Mouse (Mus musculus) cerebellum, adult 2 months (tissue): ENCODE data around the gene Gm11114. TPM values are rescaled to one million over a fixed set of nuclear protein-coding genes. Genes with fewer than 3 reads are reported as not detected.

Source experiments
- DNase-seq, 2 experiments: peaks; one replicate each; pipeline ENCODE4 v3.0.0; 2021
- H3K27ac ChIP-seq: fragments of 200-500 bp; 2 replicates; pipeline ENCODE4 v1.5.1; 2012; ENCODE audit warnings: low read length, control low read depth, inconsistent platforms; ENCODE audit not compliant: insufficient read depth
- H3K27me3 ChIP-seq: fragments of 200-500 bp; 2 replicates; pipeline ENCODE4 v1.6.1; 2012; ENCODE audit warnings: inconsistent platforms, mild to moderate bottlenecking, low read length, moderate library complexity; ENCODE audit not compliant: control insufficient read depth, insufficient read depth
- H3K4me1 ChIP-seq: fragments of 200-500 bp; 2 replicates; pipeline ENCODE4 v1.6.1; 2011; ENCODE audit warnings: low read length; ENCODE audit not compliant: control insufficient read depth, insufficient read depth
- H3K4me3 ChIP-seq: fragments of 200-500 bp; replicated peaks from 2 replicates; pipeline ENCODE3; 2011; ENCODE audit warnings: mild to moderate bottlenecking, low read depth, low read length, control low read depth; ENCODE audit not compliant: insufficient read depth
- CTCF ChIP-seq: fragments of 200-500 bp; IDR thresholded peaks from 2 replicates; pipeline ENCODE4 v1.5.1; 2011; ENCODE audit warnings: low read depth, mild to moderate bottlenecking, control low read depth, low read length, moderate library complexity, borderline replicate concordance; ENCODE audit not compliant: insufficient read depth
- POLR2A ChIP-seq: fragments of 200-500 bp; IDR thresholded peaks from 2 replicates; pipeline ENCODE4 v1.6.1; 2011; ENCODE audit warnings: low read length, control low read depth, borderline replicate concordance; ENCODE audit not compliant: insufficient read depth
- WGBS: fragments of 180-500 bp; shearing (Covaris S2); methylation state at CpG from one replicate; pipeline ENCODE4 v1.1.7; 2018; 5-methylcytosine and 5-hydroxymethylcytosine counted together
- polyA plus RNA-seq: library from polyadenylated mRNA; depleted of rRNA; stranded (reverse); fragments of >200 nt; gene quantifications from 2 replicates; pipeline ENCODE4 v1.2.3, GENCODE M21; 2012; rRNA removed

Gene Gm11114
- not detected in 2 replicates for polyA plus RNA-seq

GRCm38 (mm10) chr9:85312473-85312872 is at the start of gene Gm11114:
Gm11114 (plus strand) TSS chr9:85312773.
- DNase-seq = no peak
- Histone ChIP-seq H3K4me1 (no peaks in the 10 kb centered on the region), H3K27ac (no peak within 1 kb of the TSS), H3K4me3 (no peak within 1 kb of the TSS), H3K27me3 (no peaks in the 10 kb centered on the region)
- TF ChIP-seq CTCF (no peak), POLR2A (no peak)
- 78% methylated on average over 6 of the region's 6 CpGs for WGBS

GRCm38 (mm10) chr9:85266847-85267246 is 45.7 kb upstream of the Gm11114 start:
- Histone ChIP-seq H3K27me3 (no peaks in the 10 kb centered on the region), H3K27ac (no peak overlapping the region), H3K4me1 (no peaks in the 10 kb centered on the region), H3K4me3 (no peak overlapping the region)
- WGBS = 91% methylated on average over 5 of the region's 5 CpGs
- no peak for DNase-seq
- TF ChIP-seq CTCF (no peak), POLR2A (no peak)

- H3K4me3 ChIP-seq = no peak overlapping the region
- no peaks in the 10 kb centered on the region for H3K4me1 ChIP-seq
- no peak for DNase-seq
- WGBS = 80% methylated on average over 2 of the region's 2 CpGs
- TF ChIP-seq POLR2A = no peak
- TF ChIP-seq CTCF = no peak
- H3K27ac ChIP-seq = no peak overlapping the region
- H3K27me3 ChIP-seq = no peaks in the 10 kb centered on the region
These were observed 38.5 kb upstream of the Gm11114 start for GRCm38 (mm10) chr9:85274114-85274513.

- TF ChIP-seq CTCF (no peak), POLR2A (no peak)
- Histone ChIP-seq H3K4me1 (no peaks in the 10 kb centered on the region), H3K27ac (no peak overlapping the region), H3K27me3 (no peaks in the 10 kb centered on the region), H3K4me3 (no peak overlapping the region)
- 86% methylated on average over 4 of the region's 4 CpGs for WGBS
- no peak for DNase-seq
These were observed 9.7 kb upstream of the Gm11114 start for GRCm38 (mm10) chr9:85302849-85303248.

GRCm38 (mm10) chr9:85303378-85303777 is 9.2 kb upstream of the Gm11114 start:
- TF ChIP-seq CTCF = no peak
- no peak overlapping the region for H3K4me3 ChIP-seq
- H3K27me3 ChIP-seq = no peaks in the 10 kb centered on the region
- 89% methylated on average over 3 of the region's 3 CpGs for WGBS
- no peaks in the 10 kb centered on the region for H3K4me1 ChIP-seq
- DNase-seq = no peak
- no peak overlapping the region for H3K27ac ChIP-seq

GRCm38 (mm10) chr9:85316122-85316521 is 3.5 kb downstream of the Gm11114 start:
- no peaks in the 10 kb centered on the region for H3K27me3 ChIP-seq
- H3K4me3 ChIP-seq = no peak overlapping the region
- no peak overlapping the region for H3K27ac ChIP-seq
- TF ChIP-seq POLR2A (no peak), CTCF (no peak)
- H3K4me1 ChIP-seq = no peaks in the 10 kb centered on the region
- 38% methylated on average over 1 of the region's 1 CpGs for WGBS
- DNase-seq = no peak

- Histone ChIP-seq H3K27ac (no peak overlapping the region), H3K27me3 (no peaks in the 10 kb centered on the region), H3K4me3 (no peak overlapping the region), H3K4me1 (no peaks in the 10 kb centered on the region)
- TF ChIP-seq POLR2A = no peak
- TF ChIP-seq CTCF = no peak
- WGBS = 38% methylated on average over 8 of the region's 8 CpGs
- no peak for DNase-seq
These were observed 7.8 kb downstream of the Gm11114 start for GRCm38 (mm10) chr9:85320167-85320951.

- H3K4me1 ChIP-seq = no peaks in the 10 kb centered on the region; the same call in 1 of the 2 replicates
- WGBS = 73% methylated on average over 11 of the region's 11 CpGs
- H3K4me3 ChIP-seq = no peak overlapping the region
- no peak for DNase-seq
- no peak for TF ChIP-seq POLR2A
- TF ChIP-seq CTCF = no peak
- no peak overlapping the region for H3K27ac ChIP-seq
- no peaks in the 10 kb centered on the region; the same call in 1 of the 2 replicates for H3K27me3 ChIP-seq
These were observed 11.7 kb downstream of the Gm11114 start for GRCm38 (mm10) chr9:85324158-85324875.
